Mouse (Mus musculus): ENCODE measurements around the gene Olfml1.

Olfml1 gene

DNA sequence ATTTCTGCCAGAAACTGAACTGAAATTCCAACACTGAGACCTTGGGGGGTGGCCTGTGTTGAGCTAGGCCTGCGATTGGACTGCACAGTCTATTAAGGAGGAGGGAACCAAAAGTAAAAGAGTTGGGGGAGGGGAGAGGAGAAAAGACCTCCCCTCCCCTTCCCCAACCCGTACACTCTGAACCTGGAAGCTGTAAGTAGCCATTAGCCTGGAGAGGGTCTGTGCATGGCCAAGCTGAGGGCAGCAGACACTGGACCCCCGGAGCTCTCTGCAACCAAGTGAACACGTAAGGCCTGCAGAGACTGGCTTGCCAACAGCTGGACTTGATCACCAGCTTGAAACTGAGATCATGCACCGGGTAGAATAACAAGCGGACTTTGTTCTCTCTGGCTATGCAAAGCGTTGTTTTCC is at the start of gene Olfml1:
TSS of gene Olfml1 (plus strand) at position 186 of the 411 bp plus-strand sequence.
- no peak for DNase-seq (ENCODE audit: low read depth, low spot score)

DNA sequence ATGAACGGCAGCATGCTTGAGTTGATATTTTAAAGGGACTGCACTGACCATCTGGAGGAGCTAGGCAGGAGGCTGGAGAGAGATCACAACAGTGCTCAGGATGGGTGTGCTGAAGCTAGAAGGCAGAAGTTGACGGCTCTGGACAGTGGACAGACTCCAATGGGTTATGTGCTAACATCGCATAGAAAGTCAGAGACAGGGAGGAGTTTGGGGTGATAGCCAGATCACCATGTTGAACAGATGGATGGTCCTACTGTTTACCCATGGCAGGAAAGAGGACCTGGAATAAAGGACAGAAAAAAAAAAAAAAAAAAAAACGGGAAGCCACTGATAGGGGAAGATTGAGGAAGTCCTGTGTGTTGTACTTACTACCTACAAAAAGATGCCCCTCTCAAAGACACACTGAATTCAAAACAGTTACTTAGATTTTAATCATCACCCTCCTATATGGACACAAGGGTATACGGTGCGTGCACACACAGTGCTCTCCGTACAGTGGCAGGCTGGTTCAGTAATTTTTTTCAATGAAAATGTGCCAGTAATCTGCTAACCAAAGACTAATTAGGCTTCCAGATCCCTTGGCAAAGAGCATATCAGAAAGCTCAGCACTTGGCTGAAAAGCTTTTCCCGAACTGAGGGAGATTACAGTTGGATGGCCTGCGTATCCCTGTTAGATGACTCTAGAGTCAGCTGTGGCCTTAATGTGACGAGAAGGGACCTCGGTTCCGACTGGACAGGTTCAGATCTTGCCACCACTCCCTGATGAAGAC is 47.8 kb upstream of the Olfml1 start:
- no peak for DNase-seq (ENCODE audit: low read depth, low spot score)

DNA sequence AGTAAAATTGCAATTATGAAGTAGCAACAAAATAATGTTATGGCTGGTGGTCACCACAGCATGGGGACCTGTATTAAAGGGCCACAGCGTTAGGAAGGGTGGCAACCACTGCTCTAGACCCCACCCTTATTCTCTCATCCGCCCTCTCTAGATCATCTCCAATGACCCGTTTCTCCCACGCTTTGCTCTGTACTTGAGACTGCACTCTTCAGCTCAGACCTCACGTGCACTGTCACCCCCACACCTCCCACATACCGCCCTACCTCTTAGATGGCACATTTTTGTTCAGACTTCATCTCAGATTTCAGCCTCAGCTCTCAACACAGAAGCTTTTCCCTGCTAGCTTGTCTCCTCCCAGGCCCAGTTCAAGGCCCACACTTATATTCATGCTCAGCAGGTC is 45.8 kb upstream of the Olfml1 start:
- no peak for DNase-seq (ENCODE audit: low read depth, low spot score)

DNA sequence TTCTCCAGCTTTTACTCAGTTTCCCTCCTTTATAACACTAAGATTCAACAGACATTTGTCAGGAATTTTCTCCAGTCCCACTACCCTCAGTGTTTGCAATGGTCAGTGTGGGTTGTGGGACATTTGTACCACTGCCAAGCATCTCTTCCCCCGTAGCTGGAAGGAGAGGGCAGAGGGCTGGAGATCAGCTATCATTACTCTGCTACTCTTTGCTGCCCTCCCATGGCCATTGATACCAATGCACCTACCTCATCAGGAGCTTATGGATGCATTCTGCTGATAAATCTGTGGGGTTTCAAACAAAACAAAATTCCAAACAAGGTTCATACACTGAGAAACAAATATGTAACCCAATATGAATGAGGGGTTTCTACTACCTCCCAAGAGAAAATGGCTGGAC is 40.9 kb upstream of the Olfml1 start:
- no peak for DNase-seq (ENCODE audit: low read depth, low spot score)

DNA sequence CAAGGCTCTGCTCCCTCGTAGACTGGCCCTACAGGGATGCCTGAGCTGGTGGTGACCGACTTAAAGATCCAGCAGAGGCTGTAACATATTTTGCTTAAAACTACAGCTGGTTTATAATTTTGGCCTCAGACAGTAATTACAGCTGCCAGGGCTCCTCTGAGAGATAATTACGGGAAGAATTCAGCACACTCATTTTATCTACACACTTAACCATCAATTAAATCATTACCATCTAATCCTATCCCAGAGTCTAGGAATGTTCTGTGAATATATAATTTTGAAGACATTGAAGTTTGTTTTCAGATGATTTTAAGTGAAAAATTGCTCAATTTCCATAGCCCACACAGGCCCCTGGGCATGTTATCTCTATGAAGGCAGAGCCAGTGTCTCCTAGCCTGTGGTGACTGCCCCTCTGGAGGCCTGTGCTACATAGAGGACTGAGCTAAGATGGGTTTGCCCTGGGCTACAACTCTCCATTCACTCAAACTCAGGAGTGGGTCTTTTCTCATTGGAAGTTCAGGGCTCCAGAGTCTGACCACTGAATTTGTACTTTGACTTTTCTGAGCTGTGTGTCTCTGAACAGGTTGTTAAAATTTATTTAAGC is 39.0 kb upstream of the Olfml1 start:
- no peak for DNase-seq (ENCODE audit: low read depth, low spot score)

DNA sequence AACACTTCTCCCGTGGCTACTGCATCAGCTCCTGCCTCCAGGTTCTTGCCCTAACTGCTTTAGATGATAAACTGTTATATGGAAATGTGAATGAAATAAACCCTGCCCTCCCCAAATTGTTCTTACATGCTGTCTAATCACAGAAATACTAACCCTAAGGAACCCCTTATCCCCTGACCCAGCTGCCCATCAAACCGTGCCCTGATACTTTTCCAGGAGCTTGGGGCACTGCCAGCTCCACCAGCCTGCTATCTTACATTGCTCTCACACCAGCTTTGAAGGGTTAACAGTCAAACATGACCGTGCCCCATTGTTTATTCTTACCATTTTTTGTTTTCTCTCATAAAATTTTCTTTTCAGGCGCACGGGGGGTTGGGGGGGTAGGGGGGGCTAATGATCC is 37.9 kb upstream of the Olfml1 start:
- DNase-seq (ENCODE audit: low read depth, low spot score) = no peak

DNA sequence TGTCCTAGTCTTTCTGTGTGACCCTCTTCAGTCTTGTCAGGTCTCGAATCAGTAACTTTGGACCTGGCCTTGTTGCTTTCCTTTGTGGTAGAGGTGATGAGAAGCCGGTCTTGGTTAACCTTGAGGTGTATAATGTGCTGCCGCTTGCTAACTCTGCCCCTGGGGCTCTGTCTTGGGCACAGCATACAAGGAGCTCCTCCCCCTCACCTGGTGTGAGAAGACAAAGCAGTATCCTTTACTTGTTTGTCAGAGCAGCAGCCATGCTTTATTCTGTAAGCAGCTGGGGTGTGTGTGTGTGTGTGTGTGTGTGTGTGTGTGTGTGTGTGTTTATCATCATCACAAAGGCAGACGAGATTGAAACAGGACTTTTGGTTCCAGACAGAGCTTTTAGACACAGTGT is 31.9 kb upstream of the Olfml1 start:
- no peak for DNase-seq (ENCODE audit: low read depth, low spot score)

DNA sequence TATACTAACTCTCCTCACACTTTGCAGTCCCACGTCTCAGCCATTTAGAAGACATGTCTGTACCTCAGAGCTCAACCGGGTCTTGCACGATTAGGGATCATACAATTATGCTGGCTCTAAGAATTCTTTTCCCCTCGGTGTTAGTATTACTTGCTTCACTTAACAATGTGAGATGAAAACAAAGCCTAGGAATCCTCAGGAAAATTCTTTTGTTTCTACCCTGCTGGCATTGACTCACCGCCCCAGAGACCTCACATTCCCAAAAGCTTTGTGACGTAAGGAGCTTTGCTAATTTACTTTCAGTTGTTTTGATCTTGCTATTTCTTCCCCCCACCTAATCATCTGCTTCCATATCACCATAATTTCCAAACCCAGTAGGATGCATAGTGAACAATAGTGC is 30.7 kb upstream of the Olfml1 start:
- DNase-seq (ENCODE audit: low read depth, low spot score) = no peak

DNA sequence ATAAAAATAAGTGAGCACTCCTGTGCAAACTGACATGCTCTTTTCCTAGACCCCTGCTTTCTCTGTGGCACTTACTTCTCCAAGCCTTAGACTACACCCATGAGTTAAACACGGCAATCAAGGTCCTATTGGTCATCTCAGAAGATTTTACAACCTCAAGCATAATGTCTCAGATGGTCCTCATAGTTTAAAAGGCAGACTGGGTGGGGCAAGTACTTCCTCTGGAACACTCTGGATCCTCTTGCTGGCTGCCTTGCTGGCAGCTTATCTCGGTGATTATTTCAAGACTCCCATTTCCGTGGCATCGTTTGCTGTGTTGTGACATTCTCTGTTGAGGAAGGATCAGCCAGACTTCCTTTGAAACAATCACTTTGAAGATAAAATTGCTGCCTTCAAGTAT is 27.2 kb upstream of the Olfml1 start:
- DNase-seq (ENCODE audit: low read depth, low spot score) = no peak

DNA sequence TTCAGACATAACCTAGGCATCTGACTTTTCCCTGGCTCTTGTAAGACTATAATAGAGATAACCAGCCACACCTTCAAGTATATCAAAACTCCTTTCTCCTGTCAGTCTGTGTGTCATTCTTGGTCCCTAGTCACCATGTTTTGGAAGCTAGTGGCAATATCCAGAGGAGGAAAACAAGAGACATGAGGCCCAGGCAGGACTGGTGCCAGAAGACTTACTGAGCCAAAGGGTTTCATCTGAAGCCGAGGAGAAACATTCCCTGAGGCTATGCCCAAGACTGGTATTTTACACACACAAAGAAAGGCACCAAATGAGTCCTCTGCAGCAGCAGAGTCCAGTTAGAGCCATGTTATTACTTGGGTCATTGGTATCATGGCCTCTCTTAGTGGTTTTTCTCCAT is 22.2 kb upstream of the Olfml1 start:
- DNase-seq (ENCODE audit: low read depth, low spot score) = no peak

DNA sequence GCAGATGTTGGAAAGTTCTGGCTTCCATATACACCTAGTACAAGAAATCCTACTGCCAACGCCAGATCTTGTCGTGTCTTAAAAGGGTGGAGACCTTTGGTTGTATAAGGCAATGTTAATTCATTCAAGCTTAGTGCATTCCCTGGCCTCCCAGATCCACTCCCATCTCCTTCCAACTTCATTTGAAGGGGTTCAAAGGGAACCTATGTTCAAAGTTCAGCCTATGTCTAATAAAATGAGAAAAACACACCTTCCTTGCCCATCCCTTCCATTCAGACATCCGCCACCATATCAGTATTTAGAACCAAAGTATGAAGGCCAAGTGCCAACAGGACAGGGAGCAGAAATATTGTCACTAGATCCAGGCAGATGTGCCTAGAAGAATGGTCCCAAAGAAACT is 19.4 kb upstream of the Olfml1 start:
- DNase-seq (ENCODE audit: low read depth, low spot score) = no peak

DNA sequence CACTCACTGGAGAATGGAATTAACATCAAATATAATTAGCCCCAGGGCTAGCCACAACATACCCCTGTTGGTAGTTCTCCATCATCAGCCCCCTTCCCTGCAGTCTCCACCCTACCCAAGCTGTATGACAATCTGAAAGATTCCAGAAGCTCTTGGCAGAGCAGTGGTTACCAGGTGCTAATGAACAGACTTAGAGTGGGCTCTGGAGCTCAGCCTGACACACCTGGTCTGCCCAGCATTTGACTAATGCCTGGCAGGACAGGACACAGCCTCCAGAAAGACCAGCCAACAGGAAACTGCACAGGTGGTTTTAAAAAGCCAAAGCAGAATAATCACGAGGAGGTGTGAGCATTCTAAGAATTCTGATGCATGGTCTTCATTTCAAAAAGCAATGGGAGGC is 13.8 kb upstream of the Olfml1 start:
- no peak for DNase-seq (ENCODE audit: low read depth, low spot score)

DNA sequence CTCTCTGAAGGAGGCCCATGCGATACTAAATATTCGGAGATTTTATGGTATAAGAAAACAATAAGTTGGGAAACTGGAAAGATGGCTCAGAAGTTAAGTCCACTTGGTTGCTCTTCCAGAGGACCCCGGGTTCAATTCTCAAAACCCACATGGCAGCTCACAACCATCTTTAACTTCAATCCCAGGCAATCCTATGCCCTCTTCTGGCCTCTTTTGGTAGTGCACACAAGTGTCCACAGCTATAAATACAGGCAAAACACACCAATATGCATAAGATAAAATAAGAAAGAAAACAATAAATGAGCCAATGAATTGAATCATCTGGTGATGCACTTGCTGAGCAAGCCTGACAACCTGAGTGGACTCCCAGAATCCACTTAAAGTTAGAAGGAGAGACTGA is 11.3 kb upstream of the Olfml1 start:
- DNase-seq (ENCODE audit: low read depth, low spot score) = no peak

DNA sequence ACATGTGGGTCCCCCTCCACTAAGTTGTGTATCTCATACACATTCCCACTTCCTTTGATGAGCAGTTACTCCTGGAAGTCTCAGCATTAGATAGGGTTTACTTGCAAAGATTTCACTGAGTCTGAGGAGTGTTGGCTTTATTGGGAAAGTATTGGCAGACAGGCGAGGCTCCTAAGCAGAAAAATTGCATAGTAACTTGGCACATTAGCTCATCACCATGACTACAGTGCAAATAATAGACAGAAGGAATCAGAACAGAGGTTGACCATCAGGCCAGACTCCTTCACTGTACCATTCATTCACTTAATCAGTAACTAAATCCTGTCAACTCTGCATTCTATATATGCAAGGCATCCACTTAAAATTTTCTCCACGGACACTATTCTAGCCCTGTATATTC is 6.6 kb upstream of the Olfml1 start:
- DNase-seq (ENCODE audit: low read depth, low spot score) = no peak

DNA sequence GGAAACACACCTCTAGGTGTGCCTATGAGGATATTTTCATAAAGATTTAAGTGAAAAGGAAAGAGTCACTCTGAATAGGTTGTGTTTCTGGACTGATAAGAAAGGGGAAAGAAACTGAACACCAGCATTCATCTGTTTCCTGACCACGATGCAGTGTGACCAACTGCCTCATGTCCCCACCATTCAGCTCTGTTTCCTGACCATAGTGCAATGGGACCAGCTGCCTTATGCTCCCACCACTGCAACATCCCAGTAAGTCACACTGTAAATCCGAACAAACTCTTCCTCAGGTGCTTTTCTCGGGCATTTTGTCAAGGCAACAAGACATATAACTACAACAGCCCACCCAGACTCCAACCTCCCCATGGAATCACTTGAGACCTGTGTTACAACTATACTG is 5.7 kb upstream of the Olfml1 start:
- no peak for DNase-seq (ENCODE audit: low read depth, low spot score)

DNA sequence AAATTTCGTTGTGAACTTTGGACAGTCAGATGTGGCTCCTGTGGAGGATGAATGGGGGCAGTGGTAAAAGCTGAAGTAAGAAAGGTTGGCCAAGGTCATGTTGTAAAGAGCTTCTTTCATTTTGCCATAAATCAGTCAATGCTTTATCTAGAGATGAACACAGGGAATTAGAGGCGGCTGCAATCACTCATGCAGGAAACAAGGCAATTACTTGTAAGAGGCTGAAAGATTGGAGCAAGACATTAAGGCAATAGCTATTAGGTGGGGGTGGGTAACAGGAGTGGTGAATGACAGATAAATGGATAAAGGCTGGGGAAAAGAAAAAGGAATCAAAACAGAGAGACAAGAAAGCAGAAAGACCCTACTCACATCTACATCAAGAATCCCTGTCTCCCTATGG is 3.5 kb upstream of the Olfml1 start:
- no peak for DNase-seq (ENCODE audit: low read depth, low spot score)

DNA sequence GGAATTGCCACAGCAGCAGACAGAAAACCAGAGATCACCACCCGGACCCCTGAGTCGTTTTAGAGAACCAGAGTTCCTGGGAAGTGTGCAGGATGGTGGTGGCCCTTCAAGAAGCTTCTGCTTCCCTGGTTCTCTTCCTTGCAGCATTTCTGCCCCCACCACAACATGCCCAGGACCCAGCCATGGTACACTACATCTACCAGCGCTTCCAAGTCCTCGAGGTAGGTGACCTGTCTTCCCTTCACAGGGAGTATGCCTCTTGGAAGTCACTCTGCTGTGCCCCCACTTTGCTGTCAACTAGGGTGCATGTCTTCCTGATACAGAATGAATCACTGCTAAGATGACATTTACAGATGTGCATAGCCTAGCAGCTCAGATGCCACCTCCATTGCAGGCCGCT is 428 bp downstream of the Olfml1 start:
- DNase-seq (ENCODE audit: low read depth, low spot score) = no peak

DNA sequence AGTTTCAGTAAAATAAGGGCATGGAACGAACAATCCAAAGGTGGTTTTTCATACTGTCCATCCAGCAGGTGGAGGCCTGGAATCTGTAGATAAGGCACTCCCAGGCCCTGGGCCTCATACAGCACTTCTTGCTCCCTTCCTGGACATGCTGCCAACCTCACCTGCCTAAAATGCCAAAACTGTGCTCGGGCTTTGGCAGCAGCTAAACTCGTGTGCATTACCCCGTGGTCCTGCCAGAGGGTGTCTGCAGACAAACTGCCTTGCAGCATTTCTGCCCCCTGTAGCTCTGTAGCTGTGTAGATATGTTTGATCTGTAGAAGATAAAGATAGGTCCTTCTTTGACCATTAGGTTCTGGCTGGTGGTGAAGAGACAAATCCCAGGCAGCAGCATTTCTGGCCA is 1.7 kb downstream of the Olfml1 start:
- DNase-seq (ENCODE audit: low read depth, low spot score) = no peak

DNA sequence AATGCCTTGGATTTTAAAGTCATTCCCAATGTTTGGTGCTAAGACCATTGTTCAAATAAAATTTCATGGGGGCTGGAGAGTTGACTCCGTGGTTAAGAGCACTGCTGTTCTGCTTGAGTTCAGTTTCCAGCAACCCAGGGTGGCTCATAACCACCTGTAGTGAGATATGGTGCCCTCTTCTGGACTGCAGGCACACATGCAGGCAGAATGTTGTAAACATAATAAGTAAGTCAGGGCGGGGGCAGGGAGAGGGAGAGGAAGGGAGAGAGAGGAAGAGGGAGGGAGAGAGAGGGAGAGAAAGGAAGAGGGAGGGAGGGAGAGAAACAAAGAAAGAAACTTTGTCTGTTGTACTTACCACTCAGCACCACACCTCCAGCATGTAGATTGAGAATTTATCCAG is 6.6 kb downstream of the Olfml1 start:
- no peak for DNase-seq (ENCODE audit: low read depth, low spot score)

DNA sequence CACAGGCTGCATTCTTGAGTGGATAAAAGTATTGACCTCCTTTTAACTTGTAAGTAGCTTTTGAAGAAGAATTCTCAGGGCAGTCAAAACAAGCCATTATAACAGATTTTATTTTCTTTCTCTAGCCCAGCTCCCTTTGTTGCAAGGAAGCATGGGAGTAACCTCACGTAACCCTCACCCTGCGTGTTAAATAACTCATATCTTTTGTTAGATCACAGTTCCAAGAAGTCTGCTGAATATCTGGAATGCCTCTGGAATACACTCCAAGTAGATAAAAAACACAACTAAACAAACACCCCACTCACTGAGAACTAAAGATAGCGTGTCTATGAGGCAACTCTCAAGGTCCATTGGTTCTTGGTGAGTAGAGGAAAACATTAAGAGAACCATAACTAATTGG is 7.0 kb downstream of the Olfml1 start:
- DNase-seq (ENCODE audit: low read depth, low spot score) = no peak

DNA sequence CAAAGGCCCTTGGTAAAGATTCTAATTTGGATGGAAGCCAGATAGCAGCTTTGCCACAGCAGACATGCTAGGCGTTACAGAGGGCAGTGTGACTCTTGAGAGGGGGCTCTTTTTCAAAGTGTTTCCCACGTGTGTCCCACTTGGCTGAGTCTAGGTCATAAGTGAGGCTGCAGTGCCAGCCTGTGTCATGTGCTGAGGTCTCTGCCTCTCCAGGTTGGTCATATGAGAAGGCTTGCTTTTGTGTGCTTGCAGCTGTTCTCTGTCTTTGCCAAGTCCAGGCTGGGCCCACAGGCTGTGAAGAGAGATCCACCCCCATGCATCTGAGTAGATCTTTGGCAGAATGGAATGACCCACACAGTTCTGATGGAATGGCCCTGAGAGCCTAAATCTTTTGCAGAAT is 25.4 kb downstream of the Olfml1 start:
- no peak for DNase-seq (ENCODE audit: low read depth, low spot score)

DNA sequence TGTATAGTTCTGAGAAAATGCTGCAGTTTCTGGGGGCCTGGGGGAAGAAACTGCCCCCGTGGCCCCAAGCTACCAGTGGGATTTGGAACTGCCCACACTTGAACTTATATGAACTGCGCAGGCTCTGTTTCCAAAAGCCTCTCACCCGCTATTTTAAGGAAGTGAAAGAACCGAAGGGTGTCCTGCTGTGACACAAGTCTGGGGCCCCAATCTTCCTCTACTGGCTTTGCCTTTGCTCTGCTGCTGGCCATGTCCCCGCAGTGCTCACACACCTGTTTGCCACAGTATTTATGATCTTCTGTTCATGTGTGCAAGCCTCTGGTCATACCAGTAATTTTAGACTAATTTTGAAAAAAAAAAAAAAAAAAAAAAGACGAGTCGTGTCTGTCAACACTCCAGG is 26.7 kb downstream of the Olfml1 start:
- DNase-seq (ENCODE audit: low read depth, low spot score) = no peak

DNA sequence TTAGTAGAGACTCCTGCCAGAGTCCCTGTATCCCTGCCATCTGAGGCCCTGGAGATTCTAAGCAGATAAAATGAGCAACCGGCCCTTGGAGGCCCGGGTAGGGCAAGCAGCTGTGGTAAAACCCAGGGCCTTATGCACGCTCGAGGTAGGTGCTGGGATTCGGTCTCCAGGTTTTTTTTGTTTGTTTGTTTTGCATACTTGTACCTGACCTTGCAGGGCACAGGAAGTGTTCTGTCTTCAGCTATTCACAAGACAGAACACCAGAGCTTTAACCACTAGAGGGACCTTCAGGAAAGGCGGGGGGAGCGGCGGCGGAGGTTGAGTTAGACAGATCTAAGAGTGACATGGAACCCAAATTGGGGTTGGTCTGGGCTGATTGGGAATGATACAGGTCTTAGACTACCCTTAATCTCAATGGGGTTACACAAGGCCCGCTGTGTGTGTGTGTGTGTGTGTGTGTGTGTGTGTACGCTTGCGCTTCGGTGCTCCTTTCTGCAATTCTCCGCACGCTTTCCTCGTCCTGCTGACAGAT is 27.1 kb downstream of the Olfml1 start:
- peak; percentile 47 for DNase-seq (ENCODE audit: low read depth, low spot score)
